Mouse (Mus musculus): ENCODE results near the gene 2310034G01Rik. TPM values are rescaled to one million over a fixed set of nuclear protein-coding genes. Genes with fewer than 3 reads are reported as not detected.

The 2310034G01Rik gene
- polyA plus RNA-seq, 1 experiment: 1.5 TPM

GRCm38 (mm10) chr19:46328081-46329030 is 21.7 kb downstream of the 2310034G01Rik start, which contains the start of gene Fbxl15:
Gene Fbxl15, plus strand, starts transcription at chr19:46328184.
- H3K27me3 ChIP-seq (replicated peaks; ENCODE audit: control insufficient read depth, insufficient read depth, low read length): no peaks in the 10 kb centered on the region
- TF ChIP-seq CTCF (conservative IDR thresholded peaks at IDR 0.05; ENCODE audit: insufficient read depth, insufficient read length, low read depth, low read length) (no peak), POLR2A (IDR thresholded peaks at IDR 0.05; ENCODE audit: low read depth, low read length) (peak; percentile 38)
- no peaks in the 10 kb centered on the region for H3K36me3 ChIP-seq (ENCODE audit: control insufficient read depth, insufficient read depth, low read length)
- WGBS: under 1% methylated on average over 81 of the region's 81 CpGs
- H3K4me1 ChIP-seq (ENCODE audit: control insufficient read depth, insufficient read depth, low read length): peaks cover 6% of the 10 kb centered on the region; the same call in 1 of the 2 replicates
- DNase-seq: peak; percentile 97
- H3K4me3 ChIP-seq (ENCODE audit: insufficient read depth, low read depth, low read length): peak within 1 kb of the TSS; percentile 72
- peak within 1 kb of the TSS; percentile 81 for H3K27ac ChIP-seq (ENCODE audit: insufficient read depth, low read depth, low read length)

GRCm38 (mm10) chr19:46327531-46328064 is 22.5 kb downstream of the 2310034G01Rik start:
- H3K27me3 ChIP-seq (replicated peaks; ENCODE audit: control insufficient read depth, insufficient read depth, low read length): no peaks in the 10 kb centered on the region
- H3K27ac ChIP-seq (ENCODE audit: insufficient read depth, low read depth, low read length): peak overlapping the region; percentile 81; the same call in 1 of the 2 replicates
- peak overlapping the region; percentile 72; the same call in 1 of the 2 replicates for H3K4me3 ChIP-seq (ENCODE audit: insufficient read depth, low read depth, low read length)
- H3K4me1 ChIP-seq (ENCODE audit: control insufficient read depth, insufficient read depth, low read length): peaks cover 6% of the 10 kb centered on the region; the same call in 1 of the 2 replicates
- H3K36me3 ChIP-seq (ENCODE audit: control insufficient read depth, insufficient read depth, low read length): no peaks in the 10 kb centered on the region
- 27% methylated on average over 14 of the region's 14 CpGs for WGBS
- no peak for DNase-seq
- TF ChIP-seq POLR2A (IDR thresholded peaks at IDR 0.05; ENCODE audit: low read depth, low read length) (no peak), CTCF (conservative IDR thresholded peaks at IDR 0.05; ENCODE audit: insufficient read depth, insufficient read length, low read depth, low read length) (no peak)

- Histone ChIP-seq H3K4me3 (ENCODE audit: insufficient read depth, low read depth, low read length) (peak within 1 kb of the TSS; percentile 72), H3K4me1 (ENCODE audit: control insufficient read depth, insufficient read depth, low read length) (peaks cover 6% of the 10 kb centered on the region; the same call in 1 of the 2 replicates), H3K27me3 (replicated peaks; ENCODE audit: control insufficient read depth, insufficient read depth, low read length) (no peaks in the 10 kb centered on the region), H3K36me3 (ENCODE audit: control insufficient read depth, insufficient read depth, low read length) (no peaks in the 10 kb centered on the region), H3K27ac (ENCODE audit: insufficient read depth, low read depth, low read length) (peak within 1 kb of the TSS; percentile 81; the same call in 1 of the 2 replicates)
- peak; percentile 49 for DNase-seq
- WGBS: 1% methylated on average over 35 of the region's 35 CpGs
- TF ChIP-seq POLR2A (IDR thresholded peaks at IDR 0.05; ENCODE audit: low read depth, low read length) (no peak), CTCF (conservative IDR thresholded peaks at IDR 0.05; ENCODE audit: insufficient read depth, insufficient read length, low read depth, low read length) (no peak)
These were observed 23.3 kb downstream of the 2310034G01Rik start, which contains the start of gene Psd for GRCm38 (mm10) chr19:46326756-46327305. Gene Psd, minus strand, starts transcription at chr19:46327156.

- DNase-seq: no peak
- WGBS: 16% methylated on average over 29 of the region's 29 CpGs
- Histone ChIP-seq H3K4me1 (ENCODE audit: control insufficient read depth, insufficient read depth, low read length) (peaks cover 6% of the 10 kb centered on the region; the same call in 1 of the 2 replicates), H3K27me3 (replicated peaks; ENCODE audit: control insufficient read depth, insufficient read depth, low read length) (no peaks in the 10 kb centered on the region), H3K36me3 (ENCODE audit: control insufficient read depth, insufficient read depth, low read length) (no peaks in the 10 kb centered on the region), H3K27ac (ENCODE audit: insufficient read depth, low read depth, low read length) (no peak overlapping the region), H3K4me3 (ENCODE audit: insufficient read depth, low read depth, low read length) (no peak overlapping the region)
- TF ChIP-seq CTCF (conservative IDR thresholded peaks at IDR 0.05; ENCODE audit: insufficient read depth, insufficient read length, low read depth, low read length) (no peak), POLR2A (IDR thresholded peaks at IDR 0.05; ENCODE audit: low read depth, low read length) (no peak)
These were observed 23.9 kb downstream of the 2310034G01Rik start for GRCm38 (mm10) chr19:46326019-46326755.

- H3K4me1 ChIP-seq (ENCODE audit: control insufficient read depth, insufficient read depth, low read length): peaks cover 6% of the 10 kb centered on the region; the same call in 1 of the 2 replicates
- WGBS: 71% methylated on average over 5 of the region's 5 CpGs
- no peak overlapping the region for H3K4me3 ChIP-seq (ENCODE audit: insufficient read depth, low read depth, low read length)
- DNase-seq: no peak
- H3K27ac ChIP-seq (ENCODE audit: insufficient read depth, low read depth, low read length): no peak overlapping the region
- no peaks in the 10 kb centered on the region for H3K27me3 ChIP-seq (replicated peaks; ENCODE audit: control insufficient read depth, insufficient read depth, low read length)
- TF ChIP-seq CTCF (conservative IDR thresholded peaks at IDR 0.05; ENCODE audit: insufficient read depth, insufficient read length, low read depth, low read length) (no peak), POLR2A (IDR thresholded peaks at IDR 0.05; ENCODE audit: low read depth, low read length) (no peak)
- H3K36me3 ChIP-seq (ENCODE audit: control insufficient read depth, insufficient read depth, low read length): no peaks in the 10 kb centered on the region
These were observed 25.2 kb downstream of the 2310034G01Rik start for GRCm38 (mm10) chr19:46324918-46325317.

GRCm38 (mm10) chr19:46324366-46324765 is 25.7 kb downstream of the 2310034G01Rik start:
- peaks cover 6% of the 10 kb centered on the region; the same call in 1 of the 2 replicates for H3K4me1 ChIP-seq (ENCODE audit: control insufficient read depth, insufficient read depth, low read length)
- H3K4me3 ChIP-seq (ENCODE audit: insufficient read depth, low read depth, low read length): no peak overlapping the region
- no peaks in the 10 kb centered on the region for H3K27me3 ChIP-seq (replicated peaks; ENCODE audit: control insufficient read depth, insufficient read depth, low read length)
- DNase-seq: no peak
- TF ChIP-seq POLR2A (IDR thresholded peaks at IDR 0.05; ENCODE audit: low read depth, low read length) (no peak), CTCF (conservative IDR thresholded peaks at IDR 0.05; ENCODE audit: insufficient read depth, insufficient read length, low read depth, low read length) (no peak)
- H3K36me3 ChIP-seq (ENCODE audit: control insufficient read depth, insufficient read depth, low read length): no peaks in the 10 kb centered on the region
- 69% methylated on average over 11 of the region's 11 CpGs for WGBS
- H3K27ac ChIP-seq (ENCODE audit: insufficient read depth, low read depth, low read length): no peak overlapping the region

Measured in kidney, adult 2 months (tissue).